Mouse (Mus musculus) C2C12 (cell line): Measurements from ENCODE around the gene Appbp2.

ENCODE experiments used
- CTCF ChIP-seq: IDR thresholded peaks from one replicate; pipeline ENCODE4 v1.5.1; 2011; ENCODE audit not compliant: control insufficient read depth, insufficient read depth, insufficient read length
- MAX ChIP-seq: IDR thresholded peaks from one replicate; pipeline ENCODE4 v1.6.1; 2011; ENCODE audit warnings: mild to moderate bottlenecking, control low read depth

GRCm38 (mm10) chr11:85152256-85152930 is 82.5 kb downstream of the Appbp2 start:
- no peak for TF ChIP-seq MAX
- no peak for TF ChIP-seq CTCF
